Mouse (Mus musculus) heart, postnatal 25 days (tissue): ENCODE measurements around the gene Nectin2. TPM values are rescaled to one million over a fixed set of nuclear protein-coding genes. Genes with fewer than 3 reads are reported as not detected.

Experiments used
- DNase-seq: peaks from one replicate; pipeline ENCODE4 v3.0.0; 2022; ENCODE audit warnings: low spot score
- intact Hi-C: fragments of 180-260 bp; cut with DNase I; formaldehyde crosslinking; loops from one replicate; pipeline ENCODE4 v1.15.1; 2025
- total RNA-seq, 2 experiments: library from RNA; stranded (reverse); gene quantifications; 2 replicates each; pipeline ENCODE4 v1.2.3; 2021

The Nectin2 gene
- total RNA-seq, 2 experiments from 2014 or later: 31.1 to 31.9 TPM

DNA sequence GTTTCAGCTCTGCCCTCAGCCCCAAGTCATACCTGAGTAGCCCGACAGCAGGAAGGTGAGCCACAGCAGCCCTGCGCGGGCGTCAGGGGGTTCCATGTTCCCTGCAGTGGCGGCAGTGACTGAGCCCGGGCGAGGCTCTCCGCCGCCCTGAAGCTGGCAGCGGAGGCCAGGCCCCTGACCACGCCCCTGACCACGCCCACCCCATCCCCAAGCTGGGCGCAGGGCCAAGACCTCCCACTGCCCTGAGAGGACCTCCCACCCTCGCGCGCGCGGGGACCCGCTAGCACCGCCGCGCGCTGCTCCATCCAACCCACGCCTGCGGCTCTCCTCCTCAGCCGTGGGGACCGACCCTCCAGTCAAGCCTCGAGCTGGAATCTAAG, 20.1 kb upstream of the Nectin2 start:
- intact Hi-C loops: loop anchor here (2.0 kb wide), 1 partner anchor 16 kb away; no protein-coding TSS in a partner anchor
- DNase-seq: peak; percentile 81

GRCm38 (mm10) chr7:19769434-19770374, 19.4 kb upstream of the Nectin2 start:
- intact Hi-C loops: loop anchor here (2.0 kb wide), 1 partner anchor 15 kb away; no protein-coding TSS in a partner anchor
- no peak for DNase-seq

DNA sequence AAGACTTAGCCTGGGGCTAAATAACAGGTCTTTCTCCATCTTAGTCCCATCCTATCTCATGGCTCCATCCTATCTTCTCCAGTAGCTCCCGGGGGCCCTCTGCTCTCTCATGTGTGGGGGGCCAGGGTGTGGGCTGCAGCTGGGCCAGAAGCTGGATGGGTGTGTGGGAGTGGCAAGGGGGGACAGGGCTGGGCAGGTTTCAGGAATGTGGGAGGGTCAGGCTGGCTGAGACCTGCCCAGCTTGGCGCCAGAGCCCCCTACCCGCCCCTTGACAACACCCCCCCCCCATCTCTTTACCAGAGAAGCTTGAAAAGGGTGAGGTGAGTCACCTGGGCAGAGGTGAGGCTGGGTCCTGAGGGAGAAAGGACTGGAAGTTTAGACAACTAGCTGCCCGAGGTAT, 18.7 kb upstream of the Nectin2 start:
- intact Hi-C loops: no loop called here
- no peak for DNase-seq

- no peak for DNase-seq
- intact Hi-C loops: no loop called here
Measured at GRCm38 (mm10) chr7:19768251-19768650, 18.0 kb upstream of the Nectin2 start.

DNA sequence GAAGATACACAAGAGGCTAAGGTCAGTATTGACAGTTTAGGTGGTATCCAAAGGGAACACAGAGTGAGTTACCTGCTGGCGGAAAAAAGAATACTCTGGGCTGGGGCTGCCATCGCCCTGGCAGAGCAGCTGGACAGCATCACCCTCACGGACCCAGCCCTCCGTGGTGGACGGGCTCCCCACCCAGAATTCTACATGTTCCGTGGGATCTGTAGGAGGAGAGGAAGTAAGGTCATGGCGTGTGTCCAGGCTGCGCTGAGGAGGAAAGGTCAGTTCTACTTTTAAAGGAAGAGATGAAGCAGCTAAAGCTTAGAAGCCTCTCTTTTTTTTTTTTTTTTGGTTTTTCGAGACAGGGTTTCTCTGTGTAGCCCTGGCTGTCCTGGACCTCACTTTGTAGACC, 14.3 kb upstream of the Nectin2 start:
- DNase-seq: no peak
- intact Hi-C loops: no loop called here

- DNase-seq: no peak
- intact Hi-C loops: no loop called here
Measured at GRCm38 (mm10) chr7:19763829-19764477, 13.7 kb upstream of the Nectin2 start.

DNA sequence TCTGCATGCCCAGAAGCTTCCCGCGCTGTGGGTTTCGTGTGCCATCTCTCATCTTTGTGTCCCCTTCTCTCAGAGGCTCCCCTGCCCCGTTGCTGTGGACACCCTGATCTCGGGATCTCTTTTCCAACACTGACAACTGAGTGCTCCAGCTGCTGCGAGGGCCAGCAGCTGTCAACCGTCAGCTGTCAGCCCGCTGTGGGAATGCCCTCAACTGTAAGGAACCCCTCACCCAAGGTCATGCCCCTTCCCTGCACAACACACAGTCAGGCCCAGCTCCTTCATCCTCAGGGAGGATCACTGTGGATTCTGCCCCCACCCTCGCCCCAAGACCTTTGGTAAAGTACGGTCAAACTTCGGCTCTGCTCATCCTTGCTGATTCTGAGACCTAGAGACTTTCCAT, 12.0 kb upstream of the Nectin2 start:
- intact Hi-C loops: no loop called here
- no peak for DNase-seq

DNA sequence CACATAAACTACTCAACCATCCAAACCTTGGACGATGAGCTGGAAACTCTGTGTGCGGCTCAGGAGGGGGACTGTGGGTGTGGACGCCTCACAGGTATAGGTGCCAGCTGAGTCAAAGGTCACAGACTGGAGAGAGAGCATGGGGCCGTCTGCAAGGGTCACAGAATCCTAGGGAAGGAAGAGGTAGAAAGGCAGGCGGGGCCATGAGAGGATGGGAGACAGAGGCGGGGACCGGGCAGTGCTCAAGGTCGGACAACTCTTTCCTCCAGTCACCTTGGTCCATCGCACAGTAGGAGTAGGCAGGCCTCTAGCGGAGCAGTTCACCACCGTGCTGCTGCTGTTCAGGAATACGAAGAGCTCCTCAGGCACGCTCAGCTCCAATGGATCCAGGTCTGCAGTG, 9.7 kb upstream of the Nectin2 start:
- DNase-seq: no peak
- intact Hi-C loops: no loop called here

- DNase-seq: no peak
- intact Hi-C loops: no loop called here
Measured at GRCm38 (mm10) chr7:19758623-19759022, 8.3 kb upstream of the Nectin2 start.

GRCm38 (mm10) chr7:19755851-19756786, 5.8 kb upstream of the Nectin2 start:
- DNase-seq: peak; percentile 82
- intact Hi-C loops: loop anchor here (2.0 kb wide), 1 partner anchor 15 kb away; the partner anchor contains the start of gene Bcam

DNA sequence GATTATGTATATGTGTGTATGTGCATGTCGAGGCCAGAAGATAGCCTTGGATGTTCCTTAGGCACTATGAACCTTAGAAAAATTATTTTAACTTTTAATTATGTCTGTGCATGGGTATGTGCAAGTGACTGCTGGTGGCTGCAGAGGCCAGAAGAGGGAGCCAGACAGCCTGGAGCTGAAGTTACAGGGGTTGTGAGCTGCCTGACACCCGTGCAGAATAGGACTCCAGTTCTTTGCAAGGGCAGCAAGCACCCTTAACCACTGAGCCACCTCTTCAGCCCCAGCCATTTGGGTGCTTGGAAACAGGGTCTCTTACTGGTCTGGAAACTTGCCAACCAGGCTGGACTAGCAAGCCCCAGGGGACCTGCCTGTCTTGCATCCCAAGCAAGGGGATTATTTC, 4.7 kb upstream of the Nectin2 start:
- intact Hi-C loops: loop anchor here (2.0 kb wide), 1 partner anchor 16 kb away; the partner anchor contains the start of gene Bcam
- DNase-seq: no peak

GRCm38 (mm10) chr7:19754065-19754464, 3.8 kb upstream of the Nectin2 start:
- intact Hi-C loops: loop anchor here (2.0 to 5.0 kb wide), 2 partner anchors 17 to 113 kb away; partner anchors contain the start of gene Bcam
- no peak for DNase-seq

GRCm38 (mm10) chr7:19753587-19753986, 3.3 kb upstream of the Nectin2 start:
- peak; percentile 51 for DNase-seq
- intact Hi-C loops: loop anchor here (5.0 kb wide), 1 partner anchor 114 kb away; no protein-coding TSS in a partner anchor

DNA sequence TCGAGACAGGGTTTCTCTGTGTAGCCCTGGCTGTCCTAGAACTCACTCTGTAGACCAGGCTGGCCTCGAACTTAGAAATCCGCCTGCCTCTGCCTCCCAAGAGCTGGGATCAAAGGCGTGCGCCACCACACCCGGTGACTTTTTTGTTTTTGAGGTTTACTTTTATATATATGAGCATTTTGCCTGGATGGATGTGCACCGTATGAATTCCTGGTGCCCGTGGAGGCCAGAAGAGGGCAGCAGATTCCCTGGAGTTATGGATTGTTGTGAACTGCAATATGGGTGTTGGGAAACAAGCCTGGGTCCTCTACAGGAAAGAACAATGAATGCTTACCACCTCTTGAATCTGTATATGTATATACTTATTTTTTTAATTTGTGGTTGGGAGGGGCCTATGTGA, 2.4 kb upstream of the Nectin2 start:
- intact Hi-C loops: loop anchor here (5.0 kb wide), 1 partner anchor 115 kb away; no protein-coding TSS in a partner anchor
- no peak for DNase-seq

DNA sequence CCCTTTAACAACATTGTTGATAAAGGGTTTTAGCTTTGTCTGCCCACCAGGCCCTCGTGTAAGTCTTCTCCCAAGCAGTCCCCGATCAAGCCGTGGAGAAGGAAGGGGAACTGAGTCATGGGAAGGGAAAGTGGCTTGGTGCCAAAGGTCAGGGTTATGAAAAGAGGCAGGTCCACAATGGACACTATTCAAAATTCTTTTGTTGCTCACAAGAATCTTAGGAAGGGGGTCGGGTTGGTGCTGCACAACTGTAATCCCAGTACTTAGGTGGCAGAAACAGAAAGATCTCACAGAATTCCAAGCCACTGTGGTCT, 744 bp upstream of the Nectin2 start:
- no peak for DNase-seq

GRCm38 (mm10) chr7:19749389-19750216, 680 bp downstream of the Nectin2 start:
- DNase-seq: peak; percentile 95
- intact Hi-C loops: loop anchor here (1.0 to 5.0 kb wide), 3 partner anchors 41 to 118 kb away; no protein-coding TSS in a partner anchor

More for the DNA sequence above, 744 bp upstream of the Nectin2 start:
- intact Hi-C loops: loop anchor here (5.0 kb wide), 1 partner anchor 116 kb away; no protein-coding TSS in a partner anchor

GRCm38 (mm10) chr7:19748219-19749195, 1.8 kb downstream of the Nectin2 start:
- intact Hi-C loops: loop anchor here (1.0 kb wide), 1 partner anchor 97 kb away; no protein-coding TSS in a partner anchor
- DNase-seq: no peak
